In the genomic region with DNA sequence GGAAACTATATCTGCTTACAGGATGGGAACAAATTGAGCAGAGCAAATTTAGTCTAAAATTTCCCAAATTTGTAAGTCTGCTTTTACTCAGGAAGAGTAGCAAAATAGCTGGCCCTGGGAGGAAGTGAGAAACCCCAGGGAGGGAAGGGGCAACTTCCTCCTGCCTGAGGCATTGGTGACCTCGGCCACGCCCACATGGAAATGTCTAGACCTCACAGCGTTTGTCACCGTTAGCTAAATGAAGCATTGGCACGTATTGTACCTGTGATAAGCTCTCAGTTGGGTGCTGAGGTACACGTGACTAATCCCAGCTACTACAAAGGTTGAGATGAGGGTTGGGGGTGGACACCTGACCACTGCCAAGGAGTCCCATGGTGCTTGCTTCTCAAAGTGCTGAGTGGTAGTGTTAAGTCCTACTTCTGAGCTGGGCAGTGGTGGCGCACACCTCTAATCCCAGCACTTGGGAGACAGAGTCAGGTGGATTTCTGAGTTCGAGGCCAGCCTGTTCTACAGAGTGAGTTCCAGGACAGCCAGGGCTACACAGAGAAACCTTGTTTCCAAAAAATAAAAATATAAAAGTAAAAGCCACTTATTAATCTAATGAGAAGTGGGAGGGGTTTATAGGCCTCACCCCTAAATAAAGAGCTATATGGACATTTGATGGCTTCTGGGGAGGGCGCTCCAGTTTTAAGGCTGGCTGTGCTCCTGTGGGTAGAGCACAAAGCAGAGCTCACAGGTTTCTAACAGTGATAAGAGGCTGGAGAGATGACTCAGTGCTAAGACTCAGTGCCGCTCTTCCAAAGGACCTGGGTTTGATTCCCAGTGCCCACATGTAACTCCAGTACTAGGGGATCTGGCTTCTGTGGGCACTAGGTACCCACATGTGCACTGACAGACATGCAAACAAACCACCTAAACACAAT, we compare ENCODE assay signal across 9 mouse cellular contexts. TPM values are rescaled to one million over a fixed set of nuclear protein-coding genes. Genes with fewer than 3 reads are reported as not detected.
DNase-seq lines count a peak whose midpoint lies in the region; ATAC-seq and TF ChIP-seq lines count a peak whose summit lies in the region.
"Had no signal": no experiment of that assay in that cellular context is flagged by ENCODE, and none has a peak within 500 bp of the region (broad histone marks: within the 10 kb centered on the region; RNA-seq: fewer than 3 reads in every experiment).

No protein-coding gene starts in this region.

- TF ChIP-seq CTCF in heart, adult 2 months (IDR thresholded peaks at IDR 0.05) = no peak
- no peak for TF ChIP-seq CTCF in G1E (IDR thresholded peaks at IDR 0.05; ENCODE audit: low read depth, low read length)
- no peak for TF ChIP-seq CTCF in small intestine, adult 2 months (IDR thresholded peaks at IDR 0.05; ENCODE audit: extremely low read depth, insufficient read length, insufficient replicate concordance, low read depth, low read length)

- 47% methylated on average over 10 of the region's 10 CpGs for WGBS in heart, adult 2 months
- 30% methylated on average over 10 of the region's 10 CpGs for WGBS in liver, embryonic 13.5 days (ENCODE audit: insufficient replicate concordance)
- 48% methylated on average over 10 of the region's 10 CpGs for WGBS in small intestine, adult 2 months

- H3K4me2 ChIP-seq in liver, embryonic 13.5 days = no peak overlapping the region
- H3K4me2 ChIP-seq: neural tube, embryonic 13.5 days had no signal

- DNase-seq in heart, adult 2 months = peak in 1 of 2 experiments; percentile 77
- DNase-seq in heart, postnatal 14 days = no peak
- peak; percentile 78 for DNase-seq in G1E (ENCODE audit: low spot score)
- peak; percentile 43 for DNase-seq in liver, embryonic 13.5 days
- DNase-seq in testis, postnatal 14 days (ENCODE audit: low spot score) = no peak
- no peak for DNase-seq in gastrocnemius, postnatal 25 days
- DNase-seq in frontal cortex, adult 2 months (ENCODE audit: extremely low spot score in 1 of 2, low spot score in 1 of 2) = no peak

- H3K4me1 ChIP-seq in heart, adult 2 months (ENCODE audit: control insufficient read depth, insufficient read depth, low read length) = peaks cover 7% of the 10 kb centered on the region
- H3K4me1 ChIP-seq in G1E (ENCODE audit: insufficient read depth, low read depth, low read length) = peaks cover 53% of the 10 kb centered on the region
- peaks cover 50% of the 10 kb centered on the region for H3K4me1 ChIP-seq in liver, embryonic 13.5 days (replicated peaks)
- peaks cover 20% of the 10 kb centered on the region; the same call in 1 of the 2 replicates for H3K4me1 ChIP-seq in small intestine, adult 2 months (ENCODE audit: control insufficient read depth, insufficient read depth, insufficient read length, low read length)
- H3K4me1 ChIP-seq: neural tube, embryonic 13.5 days had no signal

- H3K36me3 ChIP-seq in heart, adult 2 months (ENCODE audit: control insufficient read depth, insufficient read depth, low read length) = no peaks in the 10 kb centered on the region
- peaks cover 23% of the 10 kb centered on the region for H3K36me3 ChIP-seq in G1E (replicated peaks)
- no peaks in the 10 kb centered on the region for H3K36me3 ChIP-seq in liver, embryonic 13.5 days
- H3K36me3 ChIP-seq in small intestine, adult 2 months (ENCODE audit: control insufficient read depth, insufficient read depth, low read length) = no peaks in the 10 kb centered on the region
- H3K36me3 ChIP-seq: neural tube, embryonic 13.5 days had no signal

- peak; percentile 84 for ATAC-seq in G1E (ENCODE audit: extremely low read depth, insufficient number of reproducible peaks, low FRiP score, poor library complexity, severe bottlenecking)
- ATAC-seq in liver, embryonic 13.5 days (ENCODE audit: low read depth) = peak; percentile 62

- no peaks in the 10 kb centered on the region for H3K9me3 ChIP-seq in G1E (replicated peaks)
- no peaks in the 10 kb centered on the region for H3K9me3 ChIP-seq in liver, embryonic 13.5 days (replicated peaks)
- H3K9me3 ChIP-seq: neural tube, embryonic 13.5 days had no signal

- peak overlapping the region; percentile 51 for H3K27ac ChIP-seq in heart, adult 2 months
- H3K27ac ChIP-seq in liver, embryonic 13.5 days = peak overlapping the region; percentile 67
- peak overlapping the region; percentile 36 for H3K27ac ChIP-seq in small intestine, adult 2 months (ENCODE audit: insufficient read depth, low read depth, low read length)
- H3K27ac ChIP-seq: neural tube, embryonic 13.5 days had no signal

- H3K27me3 ChIP-seq in heart, adult 2 months (ENCODE audit: control insufficient read depth, insufficient read depth, low read length) = no peaks in the 10 kb centered on the region
- H3K27me3 ChIP-seq in G1E (ENCODE audit: insufficient read depth, low read length) = no peaks in the 10 kb centered on the region
- H3K27me3 ChIP-seq in liver, embryonic 13.5 days = no peaks in the 10 kb centered on the region
- no peaks in the 10 kb centered on the region for H3K27me3 ChIP-seq in small intestine, adult 2 months (ENCODE audit: control insufficient read depth, insufficient read depth, low read length)
- H3K27me3 ChIP-seq: neural tube, embryonic 13.5 days had no signal

- no peak overlapping the region for H3K4me3 ChIP-seq in heart, adult 2 months
- H3K4me3 ChIP-seq in G1E (ENCODE audit: low read depth, low read length) = no peak overlapping the region; the same call in 1 of the 2 replicates
- no peak overlapping the region for H3K4me3 ChIP-seq in liver, embryonic 13.5 days (replicated peaks)
- no peak overlapping the region for H3K4me3 ChIP-seq in small intestine, adult 2 months (ENCODE audit: low read depth, low read length)
- H3K4me3 ChIP-seq: neural tube, embryonic 13.5 days had no signal

- no peak for TF ChIP-seq EP300 in heart, adult 2 months (IDR thresholded peaks at IDR 0.05; ENCODE audit: insufficient read depth, low read depth, low read length)

- intact Hi-C loops in heart, adult 2 months (cut with DNase I) = no loop called here
- intact Hi-C loops in heart, postnatal 14 days (cut with DNase I) = no loop called here

- H3K79me2 ChIP-seq in heart, adult 2 months (replicated peaks; ENCODE audit: control insufficient read depth, insufficient read depth, low read length) = no peaks in the 10 kb centered on the region

- no peak for TF ChIP-seq POLR2A in heart, adult 2 months (IDR thresholded peaks at IDR 0.05; ENCODE audit: insufficient read depth, low read depth, low read length)
- TF ChIP-seq POLR2A in small intestine, adult 2 months (IDR thresholded peaks at IDR 0.05; ENCODE audit: low read depth, low read length) = no peak

- no peak overlapping the region for H3K9ac ChIP-seq in heart, adult 2 months (ENCODE audit: low read depth, low read length)
- H3K9ac ChIP-seq in liver, embryonic 13.5 days = no peak overlapping the region
- H3K9ac ChIP-seq: neural tube, embryonic 13.5 days had no signal

RNA-seq across cellular contexts. Expression of gene Mcl1, which starts 13.0 kb away (rescaled TPM):
- total RNA-seq in heart, adult 2 months (2021) = 100 to 1,000 TPM; 134 to 139 TPM
- 39.1 and 64.4 TPM in 2 replicates for polyA plus RNA-seq in heart, adult 2 months (2012; rRNA removed)
- 100 to 1,000 TPM; 161 to 165 TPM for total RNA-seq in heart, postnatal 14 days (2021)
- total RNA-seq in G1E (2014; fragmentation: Nextera tagmentation) (296 and 335 TPM in 2 replicates), G1E (2017) (263 and 280 TPM in 2 replicates)
- 264 and 420 TPM in 2 replicates for polyA plus RNA-seq in G1E (2012)
- 31.8 and 33.3 TPM in 2 replicates for polyA plus RNA-seq in liver, embryonic 13.5 days (2015; fragmentation: Nextera tagmentation; extraction: Ambion mirVana)
- 119 and 327 TPM in 2 replicates for polyA plus RNA-seq in small intestine, adult 2 months (2012; rRNA removed)
- 100 to 1,000 TPM; 111 to 133 TPM for total RNA-seq in gastrocnemius, postnatal 25 days (2021)
- 43.3 and 47.0 TPM in 2 replicates for polyA plus RNA-seq in frontal cortex, adult 2 months (2012; rRNA removed)

RNA-seq across cellular contexts. Expression of gene Ensa, which starts 20.8 kb away (rescaled TPM):
- total RNA-seq in heart, adult 2 months (2021) = 10 to 100 TPM; 71.5 to 77.7 TPM
- 17.4 and 28.3 TPM in 2 replicates for polyA plus RNA-seq in heart, adult 2 months (2012; rRNA removed)
- 10 to 100 TPM; 62.5 to 63.7 TPM for total RNA-seq in heart, postnatal 14 days (2021)
- total RNA-seq in G1E (2014; fragmentation: Nextera tagmentation) (99.9 and 104 TPM in 2 replicates), G1E (2017) (109 and 133 TPM in 2 replicates)
- 19.2 and 20.4 TPM in 2 replicates for polyA plus RNA-seq in G1E (2012)
- 33.4 and 36.8 TPM in 2 replicates for polyA plus RNA-seq in liver, embryonic 13.5 days (2015; fragmentation: Nextera tagmentation; extraction: Ambion mirVana)
- 5.2 and 10.1 TPM in 2 replicates for polyA plus RNA-seq in small intestine, adult 2 months (2012; rRNA removed)
- total RNA-seq in gastrocnemius, postnatal 25 days (2021) = 10 to 100 TPM; 92.1 to 93.9 TPM
- polyA plus RNA-seq in frontal cortex, adult 2 months (2012; rRNA removed) = 154 and 164 TPM in 2 replicates

RNA-seq across cellular contexts. Expression of gene Adamtsl4, which starts 42.1 kb away (rescaled TPM):
- total RNA-seq in heart, adult 2 months (2021) = 10 to 100 TPM; 39.2 to 51.4 TPM
- polyA plus RNA-seq in heart, adult 2 months (2012; rRNA removed) = 36.2 and 46.2 TPM in 2 replicates
- total RNA-seq in heart, postnatal 14 days (2021) = 10 to 100 TPM; 48.3 to 57.2 TPM
- total RNA-seq in G1E (2014; fragmentation: Nextera tagmentation) = not detected in 2 replicates
- total RNA-seq in G1E (2017) = 0.06 and 0.11 TPM in 2 replicates
- polyA plus RNA-seq in G1E (2012) = 0.01 TPM in 1 of 2 replicates, not detected in the other
- 0.37 and 0.83 TPM in 2 replicates for polyA plus RNA-seq in liver, embryonic 13.5 days (2015; fragmentation: Nextera tagmentation; extraction: Ambion mirVana)
- polyA plus RNA-seq in small intestine, adult 2 months (2012; rRNA removed) = 6.4 and 8.2 TPM in 2 replicates
- total RNA-seq in gastrocnemius, postnatal 25 days (2021) = 10 to 100 TPM; 21.3 to 37.2 TPM
- polyA plus RNA-seq in frontal cortex, adult 2 months (2012; rRNA removed) = 3.5 and 4.1 TPM in 2 replicates

RNA-seq across cellular contexts. Expression of gene Golph3l, which starts 56.8 kb away (rescaled TPM):
- total RNA-seq in heart, adult 2 months (2021) = 10 to 100 TPM; 15.6 to 17.8 TPM
- polyA plus RNA-seq in heart, adult 2 months (2012; rRNA removed) = 6.0 and 11.5 TPM in 2 replicates
- 10 to 100 TPM; 19.8 to 20.5 TPM for total RNA-seq in heart, postnatal 14 days (2021)
- 115 and 117 TPM in 2 replicates for total RNA-seq in G1E (2014; fragmentation: Nextera tagmentation)
- total RNA-seq in G1E (2017) = 72.1 and 79.0 TPM in 2 replicates
- 2.3 and 2.4 TPM in 2 replicates for polyA plus RNA-seq in G1E (2012)
- 28.1 and 34.1 TPM in 2 replicates for polyA plus RNA-seq in liver, embryonic 13.5 days (2015; fragmentation: Nextera tagmentation; extraction: Ambion mirVana)
- 1.8 and 4.8 TPM in 2 replicates for polyA plus RNA-seq in small intestine, adult 2 months (2012; rRNA removed)
- 10 to 100 TPM; 10.2 to 11.0 TPM for total RNA-seq in gastrocnemius, postnatal 25 days (2021)
- 15.7 and 16.8 TPM in 2 replicates for polyA plus RNA-seq in frontal cortex, adult 2 months (2012; rRNA removed)

Comparison
In these comparisons a context has a peak if more than half of its experiments do, and no peak if none do; other contexts are left out.
1. DNase-seq: peak in G1E (single experiment) and liver, embryonic 13.5 days (single experiment); none in heart, postnatal 14 days (0 of 2), testis, postnatal 14 days (single experiment), gastrocnemius, postnatal 25 days (single experiment) and frontal cortex, adult 2 months (0 of 2).
2. Peak in every context shown above with its lines, with median percentiles within 50 percentile points of each other: H3K27ac ChIP-seq.